Mouse (Mus musculus) heart, adult 2 months (tissue): Measurements from ENCODE around the gene Myh7b. TPM values are rescaled to one million over a fixed set of nuclear protein-coding genes. Genes with fewer than 3 reads are reported as not detected.
A peak's percentile ranks its signal among the peaks of the same experiment; 100 is the strongest.

Experiments
- DNase-seq, 2 experiments: peaks; one replicate each; pipeline ENCODE4 v3.0.0; 2021
- H3K27ac ChIP-seq: fragments of 200-600 bp; 2 replicates; pipeline ENCODE4 v1.8.1; 2022
- H3K27me3 ChIP-seq: fragments of 200-500 bp; 2 replicates; pipeline ENCODE4 v1.6.1; 2012; ENCODE audit warnings: mild to moderate bottlenecking, low read length, inconsistent platforms, mixed read lengths; ENCODE audit not compliant: control insufficient read depth, insufficient read depth
- H3K36me3 ChIP-seq: fragments of 200-500 bp; 2 replicates; pipeline ENCODE4 v1.6.1; 2012; ENCODE audit warnings: low read length, inconsistent platforms; ENCODE audit not compliant: control insufficient read depth, insufficient read depth
- H3K4me1 ChIP-seq: fragments of 200-500 bp; 2 replicates; pipeline ENCODE4 v1.6.1; 2011; ENCODE audit warnings: low read length; ENCODE audit not compliant: control insufficient read depth, insufficient read depth
- H3K4me3 ChIP-seq: fragments of 200-600 bp; 2 replicates; pipeline ENCODE4 v1.8.1; 2022
- H3K79me2 ChIP-seq: fragments of 200-500 bp; replicated peaks from 2 replicates; pipeline ENCODE4 v1.6.1; 2012; ENCODE audit warnings: mild to moderate bottlenecking, inconsistent platforms, low read length, moderate library complexity, mixed read lengths; ENCODE audit not compliant: control insufficient read depth, insufficient read depth
- H3K9ac ChIP-seq: fragments of 200-500 bp; 2 replicates; pipeline ENCODE4 v1.6.1; 2012; ENCODE audit warnings: low read depth, mild to moderate bottlenecking, control low read depth, inconsistent platforms, low read length, mixed read lengths
- CTCF ChIP-seq: fragments of 200-600 bp; IDR thresholded peaks from 2 replicates; pipeline ENCODE4 v1.8.1; 2022; ENCODE audit warnings: antibody characterized with exemption, mild to moderate bottlenecking, moderate library complexity
- EP300 ChIP-seq: fragments of 200-500 bp; IDR thresholded peaks from 2 replicates; pipeline ENCODE4 v1.6.1; 2011; ENCODE audit warnings: low read depth, low read length, control low read depth; ENCODE audit not compliant: insufficient read depth
- POLR2A ChIP-seq: fragments of 200-500 bp; IDR thresholded peaks from 2 replicates; pipeline ENCODE4 v1.6.1; 2011; ENCODE audit warnings: mild to moderate bottlenecking, low read depth, low read length, control low read depth; ENCODE audit not compliant: insufficient read depth
- WGBS: fragments of 180-500 bp; shearing (Covaris S2); methylation state at CpG from one replicate; pipeline ENCODE4 v1.1.7; 2018; 5-methylcytosine and 5-hydroxymethylcytosine counted together
- intact Hi-C: fragments of 180-260 bp; cut with DNase I; formaldehyde crosslinking; loops from one replicate; pipeline ENCODE4 v1.15.1; 2025
- polyA plus RNA-seq: library from polyadenylated mRNA; depleted of rRNA; stranded (reverse); fragments of >200 nt; gene quantifications from 2 replicates; pipeline ENCODE4 v1.2.3, GENCODE M21; 2012
- total RNA-seq, 2 experiments: library from RNA; stranded (reverse); gene quantifications; 2 replicates each; pipeline ENCODE4 v1.2.3; 2021

Myh7b gene
- total and polyA plus RNA-seq, 3 experiments, result 28.6 to 43.2 (median 38.2) TPM

DNA sequence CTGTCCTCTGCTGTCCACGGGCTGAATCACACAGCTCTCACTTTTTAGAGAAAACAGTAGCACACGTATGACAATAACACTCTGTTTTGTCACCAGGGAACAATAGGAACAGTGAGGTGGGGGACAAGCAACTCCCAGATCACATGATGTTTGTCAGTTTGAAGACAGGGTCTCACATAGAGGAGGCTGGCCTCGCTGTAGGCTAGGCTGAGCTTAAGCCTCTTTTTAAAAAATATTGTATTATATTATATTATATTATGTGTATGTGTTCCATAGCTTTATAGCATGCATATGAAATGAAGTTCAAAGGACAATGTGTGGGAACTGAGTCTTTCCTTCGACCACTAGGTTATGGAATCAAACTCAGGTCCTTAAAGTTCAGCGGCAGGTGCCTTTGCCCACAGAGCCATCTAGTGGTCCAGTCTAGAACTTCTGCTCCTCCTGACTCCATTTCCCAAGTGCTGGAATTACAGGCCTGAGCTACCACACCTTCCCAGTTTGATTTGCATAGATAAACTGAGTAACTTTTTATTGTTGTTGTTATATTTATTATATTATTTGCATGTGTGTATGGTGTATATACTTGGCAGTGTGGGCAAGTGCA is 27.0 kb upstream of the Myh7b start:
- Histone ChIP-seq H3K4me1 (no peaks in the 10 kb centered on the region), H3K4me3 (no peak overlapping the region), H3K27ac (no peak overlapping the region), H3K36me3 (no peaks in the 10 kb centered on the region), H3K9ac (no peak overlapping the region), H3K27me3 (no peaks in the 10 kb centered on the region), H3K79me2 (no peaks in the 10 kb centered on the region)
- intact Hi-C loops, result loop anchor here (1.0 kb wide), 1 partner anchor 68 kb away; no protein-coding TSS in a partner anchor
- TF ChIP-seq EP300 (peak; percentile 85; the same call in 1 of the 2 replicates), CTCF (peak; percentile 95), POLR2A (no peak)
- 47% methylated on average over 5 of the region's 5 CpGs for WGBS
- DNase-seq, result peak; percentile 36 to 60

DNA sequence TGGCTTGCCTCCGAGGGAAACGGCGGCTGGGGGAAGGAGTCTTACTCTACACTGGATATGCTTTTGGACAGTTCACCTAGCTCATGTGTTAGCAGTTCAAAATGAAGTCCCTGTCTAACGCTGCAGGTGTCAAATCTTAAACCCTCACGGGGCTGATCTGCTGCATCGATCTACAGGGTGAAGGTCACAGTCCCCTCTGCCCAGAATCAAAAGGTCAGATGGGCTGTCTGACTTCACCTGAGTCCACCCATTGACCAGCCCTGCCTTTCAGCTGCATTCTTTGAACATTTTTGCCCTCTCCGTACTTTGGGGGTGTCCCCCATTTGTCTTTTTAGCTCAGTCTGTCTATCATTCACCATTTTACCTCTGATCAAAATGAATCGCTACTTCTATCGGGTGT is 25.9 kb upstream of the Myh7b start:
- H3K9ac ChIP-seq, result no peak overlapping the region
- TF ChIP-seq CTCF (no peak), EP300 (no peak), POLR2A (no peak)
- 90% methylated on average over 9 of the region's 9 CpGs for WGBS
- no peaks in the 10 kb centered on the region for H3K27me3 ChIP-seq
- no peaks in the 10 kb centered on the region for H3K79me2 ChIP-seq
- no peak overlapping the region for H3K27ac ChIP-seq
- no peak for DNase-seq
- no peak overlapping the region for H3K4me3 ChIP-seq
- intact Hi-C loops, result no loop called here
- no peaks in the 10 kb centered on the region for H3K4me1 ChIP-seq
- no peaks in the 10 kb centered on the region for H3K36me3 ChIP-seq

DNA sequence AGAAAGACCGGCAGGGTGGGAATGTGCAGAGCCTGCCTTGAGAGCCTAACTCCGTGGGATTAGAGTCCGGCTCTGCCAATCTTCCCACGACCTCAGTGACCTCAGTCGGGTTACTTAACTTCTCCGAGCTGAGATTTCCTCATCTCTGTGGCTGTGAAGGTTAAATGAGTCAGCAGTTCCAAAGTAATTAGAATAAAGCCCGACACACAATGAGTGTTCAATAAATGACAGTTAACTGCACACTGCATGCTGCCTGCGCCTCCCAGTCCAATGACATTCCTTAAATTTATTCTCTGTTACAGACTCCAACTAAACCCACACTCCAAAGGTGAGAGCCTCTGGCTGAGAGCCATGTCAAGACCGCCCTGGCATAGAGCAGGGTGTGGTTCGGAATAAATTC is 25.5 kb upstream of the Myh7b start:
- H3K79me2 ChIP-seq, result no peaks in the 10 kb centered on the region
- TF ChIP-seq EP300 (no peak), CTCF (no peak), POLR2A (no peak)
- no peaks in the 10 kb centered on the region for H3K4me1 ChIP-seq
- H3K27me3 ChIP-seq, result no peaks in the 10 kb centered on the region
- WGBS, result 62% methylated on average over 10 of the region's 10 CpGs
- no peak overlapping the region for H3K9ac ChIP-seq
- intact Hi-C loops, result no loop called here
- H3K4me3 ChIP-seq, result no peak overlapping the region
- no peak for DNase-seq
- H3K36me3 ChIP-seq, result no peaks in the 10 kb centered on the region
- no peak overlapping the region for H3K27ac ChIP-seq

DNA sequence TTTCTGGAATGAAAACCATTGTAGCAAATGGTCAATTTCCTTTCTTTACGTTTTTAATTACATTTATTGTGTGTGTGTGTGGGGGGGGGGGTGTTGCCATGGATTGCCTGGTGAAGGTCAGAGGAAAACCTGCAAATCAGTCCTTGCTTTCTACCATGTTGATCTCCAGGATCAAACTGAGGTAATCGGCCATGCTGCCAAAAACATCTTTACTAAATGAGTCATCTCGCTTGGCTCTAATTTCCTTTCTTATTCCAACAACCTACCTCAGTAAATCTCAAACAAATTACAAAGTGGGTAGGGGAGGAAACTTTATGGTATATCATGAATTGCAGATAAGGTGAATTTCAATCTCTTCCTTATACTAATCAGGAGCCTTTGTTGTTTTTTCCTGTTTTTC is 22.9 kb upstream of the Myh7b start:
- H3K79me2 ChIP-seq, result no peaks in the 10 kb centered on the region
- no peak for TF ChIP-seq EP300
- no peak for TF ChIP-seq POLR2A
- no peak for TF ChIP-seq CTCF
- H3K27ac ChIP-seq, result no peak overlapping the region
- DNase-seq, result no peak
- 57% methylated on average over 3 of the region's 3 CpGs for WGBS
- no peak overlapping the region for H3K9ac ChIP-seq
- peaks cover 5% of the 10 kb centered on the region for H3K4me1 ChIP-seq
- intact Hi-C loops, result no loop called here
- H3K27me3 ChIP-seq, result no peaks in the 10 kb centered on the region
- H3K36me3 ChIP-seq, result no peaks in the 10 kb centered on the region
- H3K4me3 ChIP-seq, result no peak overlapping the region

DNA sequence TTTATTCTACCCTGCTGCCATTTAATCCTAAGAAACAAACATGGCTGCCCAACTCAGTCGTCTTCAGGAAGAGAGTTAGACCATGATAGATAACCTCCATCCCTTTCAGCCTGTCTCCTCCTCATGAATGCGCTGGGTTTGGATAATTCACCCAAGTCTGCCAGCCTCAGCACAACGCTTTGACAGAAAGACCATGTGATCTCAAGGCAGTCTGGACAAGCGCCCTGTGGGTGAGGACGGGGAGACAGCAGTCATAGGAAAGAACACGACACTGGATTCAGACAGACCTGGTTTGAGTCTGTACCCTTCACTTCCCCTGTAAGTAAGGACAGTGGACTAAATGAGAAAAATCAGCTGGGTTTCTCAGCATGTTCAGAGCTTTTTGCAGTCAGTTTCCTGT is 21.5 kb upstream of the Myh7b start:
- H3K4me1 ChIP-seq, result peaks cover 5% of the 10 kb centered on the region
- no peak for TF ChIP-seq EP300
- no peak for TF ChIP-seq CTCF
- no peak for TF ChIP-seq POLR2A
- intact Hi-C loops, result no loop called here
- no peak overlapping the region for H3K9ac ChIP-seq
- H3K27ac ChIP-seq, result no peak overlapping the region
- no peaks in the 10 kb centered on the region for H3K79me2 ChIP-seq
- 64% methylated on average over 6 of the region's 6 CpGs for WGBS
- H3K4me3 ChIP-seq, result no peak overlapping the region
- no peaks in the 10 kb centered on the region for H3K27me3 ChIP-seq
- DNase-seq, result no peak
- no peaks in the 10 kb centered on the region for H3K36me3 ChIP-seq

DNA sequence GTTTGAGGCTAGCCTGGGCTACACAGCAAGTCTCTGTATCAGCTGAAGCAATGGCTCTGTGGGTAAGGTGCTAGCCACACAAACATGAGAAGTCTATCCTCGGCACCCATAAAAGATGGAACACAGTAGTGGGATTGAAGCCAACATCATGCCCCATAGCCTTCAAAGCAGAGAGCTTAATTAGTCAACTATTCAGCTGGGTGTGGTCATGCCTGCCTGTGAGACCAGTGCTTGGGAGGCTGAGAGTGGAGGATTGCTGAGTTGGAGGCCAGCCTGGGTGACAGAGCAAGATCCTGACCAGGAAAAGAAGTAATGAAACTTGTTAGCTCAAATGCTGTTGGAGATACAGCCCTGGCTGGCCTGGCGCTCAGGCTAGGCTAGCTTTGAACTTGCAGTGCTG is 20.1 kb upstream of the Myh7b start:
- intact Hi-C loops, result no loop called here
- 97% methylated on average over 2 of the region's 2 CpGs for WGBS
- DNase-seq, result no peak

More for the DNA sequence above, 20.1 kb upstream of the Myh7b start:
- no peak overlapping the region for H3K9ac ChIP-seq
- no peak overlapping the region for H3K27ac ChIP-seq
- H3K79me2 ChIP-seq, result no peaks in the 10 kb centered on the region
- H3K27me3 ChIP-seq, result no peaks in the 10 kb centered on the region
- no peak overlapping the region for H3K4me3 ChIP-seq
- H3K4me1 ChIP-seq, result peaks cover 5% of the 10 kb centered on the region
- no peaks in the 10 kb centered on the region for H3K36me3 ChIP-seq
- TF ChIP-seq POLR2A, result no peak
- TF ChIP-seq EP300, result no peak
- no peak for TF ChIP-seq CTCF
